Mouse (Mus musculus) cerebellum, adult 2 months (tissue): ENCODE results near the gene Gal. TPM values are rescaled to one million over a fixed set of nuclear protein-coding genes. Genes with fewer than 3 reads are reported as not detected.
A peak's percentile ranks its signal among the peaks of the same experiment; 100 is the strongest.

Experiments used
- DNase-seq, 2 experiments: peaks; one replicate each; pipeline ENCODE4 v3.0.0; 2021
- H3K27ac ChIP-seq: fragments of 200-500 bp; 2 replicates; pipeline ENCODE4 v1.5.1; 2012; ENCODE audit warnings: low read length, control low read depth, inconsistent platforms; ENCODE audit not compliant: insufficient read depth
- H3K27me3 ChIP-seq: fragments of 200-500 bp; 2 replicates; pipeline ENCODE4 v1.6.1; 2012; ENCODE audit warnings: inconsistent platforms, mild to moderate bottlenecking, low read length, moderate library complexity; ENCODE audit not compliant: control insufficient read depth, insufficient read depth
- H3K4me1 ChIP-seq: fragments of 200-500 bp; 2 replicates; pipeline ENCODE4 v1.6.1; 2011; ENCODE audit warnings: low read length; ENCODE audit not compliant: control insufficient read depth, insufficient read depth
- H3K4me3 ChIP-seq: fragments of 200-500 bp; replicated peaks from 2 replicates; pipeline ENCODE3; 2011; ENCODE audit warnings: mild to moderate bottlenecking, low read depth, low read length, control low read depth; ENCODE audit not compliant: insufficient read depth
- CTCF ChIP-seq: fragments of 200-500 bp; IDR thresholded peaks from 2 replicates; pipeline ENCODE4 v1.5.1; 2011; ENCODE audit warnings: low read depth, mild to moderate bottlenecking, control low read depth, low read length, moderate library complexity, borderline replicate concordance; ENCODE audit not compliant: insufficient read depth
- POLR2A ChIP-seq: fragments of 200-500 bp; IDR thresholded peaks from 2 replicates; pipeline ENCODE4 v1.6.1; 2011; ENCODE audit warnings: low read length, control low read depth, borderline replicate concordance; ENCODE audit not compliant: insufficient read depth
- WGBS: fragments of 180-500 bp; shearing (Covaris S2); methylation state at CpG from one replicate; pipeline ENCODE4 v1.1.7; 2018; 5-methylcytosine and 5-hydroxymethylcytosine counted together
- polyA plus RNA-seq: library from polyadenylated mRNA; depleted of rRNA; stranded (reverse); fragments of >200 nt; gene quantifications from 2 replicates; pipeline ENCODE4 v1.2.3, GENCODE M21; 2012

Gal gene
- polyA plus RNA-seq, 1 experiment: 6.7 TPM

DNA sequence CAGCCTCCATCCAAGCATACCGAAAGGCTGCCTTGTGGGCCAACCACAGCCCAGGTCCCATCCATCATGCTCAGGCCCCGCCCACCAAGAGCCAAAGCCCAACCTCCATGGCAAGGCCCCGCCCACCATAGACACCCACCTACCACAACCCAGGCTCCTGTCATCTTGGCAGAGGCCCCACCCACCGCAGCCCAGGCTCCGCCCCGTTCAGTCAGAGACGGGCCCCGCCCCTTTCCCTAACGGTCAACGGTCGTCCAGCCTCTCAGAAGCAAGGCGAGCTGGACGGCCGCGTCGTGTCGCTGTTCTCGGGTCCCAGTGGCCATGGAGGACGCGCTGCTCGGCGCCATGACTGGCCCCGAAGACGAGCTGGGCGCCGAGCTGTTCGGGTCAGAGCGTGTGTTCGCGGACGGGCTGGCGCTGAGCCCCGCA lies 25.7 kb downstream of the Gal start, which contains the start of gene Tesmin:
Gene Tesmin (plus strand): TSS at position 229 of the 429 bp plus-strand sequence.
- Histone ChIP-seq H3K27ac (no peak within 1 kb of the TSS), H3K27me3 (no peaks in the 10 kb centered on the region), H3K4me1 (no peaks in the 10 kb centered on the region), H3K4me3 (peak within 1 kb of the TSS; percentile 16)
- DNase-seq: peak; percentile 38 to 39
- 1% methylated on average over 33 of the region's 33 CpGs for WGBS
- TF ChIP-seq POLR2A (no peak), CTCF (0 out of 2 replicates have a peak, but pooled peaks have one; percentile 5)

- Histone ChIP-seq H3K27ac (no peak overlapping the region), H3K4me3 (no peak overlapping the region), H3K27me3 (no peaks in the 10 kb centered on the region), H3K4me1 (no peaks in the 10 kb centered on the region)
- TF ChIP-seq POLR2A (no peak), CTCF (no peak)
- no peak for DNase-seq
- WGBS: 71% methylated on average over 6 of the region's 6 CpGs
Observed at GRCm38 (mm10) chr19:3388061-3388460, 26.3 kb downstream of the Gal start.

- DNase-seq: no peak
- H3K27ac ChIP-seq: no peak overlapping the region
- H3K4me1 ChIP-seq: no peaks in the 10 kb centered on the region
- TF ChIP-seq POLR2A (no peak), CTCF (no peak)
- H3K4me3 ChIP-seq: no peak overlapping the region
- WGBS: 89% methylated on average over 3 of the region's 3 CpGs
- no peaks in the 10 kb centered on the region for H3K27me3 ChIP-seq
Observed at GRCm38 (mm10) chr19:3378614-3379013, 35.7 kb downstream of the Gal start.

DNA sequence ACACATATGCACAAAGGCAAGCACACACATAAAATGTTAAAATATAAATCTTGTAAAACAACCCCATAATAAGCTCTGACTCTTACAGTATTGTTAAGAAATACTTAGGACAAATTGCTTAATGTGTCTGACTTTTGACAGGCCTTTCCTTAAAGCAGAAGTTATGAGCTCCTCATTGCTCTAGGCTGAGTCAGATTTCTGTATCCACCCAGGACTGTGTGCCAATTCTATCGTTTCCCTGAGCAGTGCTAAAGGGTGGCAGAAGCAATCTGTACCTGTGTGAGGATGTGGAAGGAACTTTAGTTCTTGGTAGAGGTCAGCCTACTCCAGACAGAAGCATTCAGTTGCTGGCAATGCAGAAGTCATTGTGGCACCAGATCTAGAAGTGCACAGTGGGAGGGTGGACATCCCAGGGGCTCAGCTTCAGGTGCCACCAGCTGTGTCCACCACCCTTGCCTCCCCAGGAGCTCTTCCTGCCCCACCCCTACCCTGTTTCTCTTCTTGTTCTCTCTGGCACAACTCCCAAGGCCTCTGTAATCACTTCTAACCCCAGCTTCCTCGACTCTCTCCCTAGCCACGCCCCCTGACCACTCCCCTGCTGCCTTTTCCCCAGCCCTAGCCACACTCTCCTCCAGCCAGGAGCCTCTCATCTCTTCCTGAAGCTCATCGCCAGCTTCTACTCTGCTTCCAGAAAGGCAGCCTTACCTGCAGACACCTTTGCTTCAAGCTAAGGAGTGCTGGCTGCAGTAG lies 37.2 kb downstream of the Gal start:
- 30% methylated on average over 4 of the region's 4 CpGs for WGBS
- TF ChIP-seq CTCF (no peak), POLR2A (no peak)
- Histone ChIP-seq H3K4me3 (no peak overlapping the region), H3K27ac (no peak overlapping the region), H3K27me3 (no peaks in the 10 kb centered on the region), H3K4me1 (no peaks in the 10 kb centered on the region)
- no peak for DNase-seq

GRCm38 (mm10) chr19:3375945-3376495 lies 38.3 kb downstream of the Gal start:
- 39% methylated on average over 7 of the region's 7 CpGs for WGBS
- DNase-seq: no peak
- no peak overlapping the region for H3K4me3 ChIP-seq
- H3K27ac ChIP-seq: no peak overlapping the region
- TF ChIP-seq CTCF: no peak
- H3K27me3 ChIP-seq: no peaks in the 10 kb centered on the region
- H3K4me1 ChIP-seq: no peaks in the 10 kb centered on the region

GRCm38 (mm10) chr19:3374028-3374427 lies 40.3 kb downstream of the Gal start:
- no peak for DNase-seq
- Histone ChIP-seq H3K27ac (no peak overlapping the region), H3K27me3 (no peaks in the 10 kb centered on the region), H3K4me3 (no peak overlapping the region), H3K4me1 (no peaks in the 10 kb centered on the region)
- WGBS: 67% methylated on average over 2 of the region's 2 CpGs
- TF ChIP-seq POLR2A (no peak), CTCF (no peak)

- WGBS: 33% methylated on average over 12 of the region's 12 CpGs
Observed at GRCm38 (mm10) chr19:3373380-3373779, 41.0 kb downstream of the Gal start.

DNA sequence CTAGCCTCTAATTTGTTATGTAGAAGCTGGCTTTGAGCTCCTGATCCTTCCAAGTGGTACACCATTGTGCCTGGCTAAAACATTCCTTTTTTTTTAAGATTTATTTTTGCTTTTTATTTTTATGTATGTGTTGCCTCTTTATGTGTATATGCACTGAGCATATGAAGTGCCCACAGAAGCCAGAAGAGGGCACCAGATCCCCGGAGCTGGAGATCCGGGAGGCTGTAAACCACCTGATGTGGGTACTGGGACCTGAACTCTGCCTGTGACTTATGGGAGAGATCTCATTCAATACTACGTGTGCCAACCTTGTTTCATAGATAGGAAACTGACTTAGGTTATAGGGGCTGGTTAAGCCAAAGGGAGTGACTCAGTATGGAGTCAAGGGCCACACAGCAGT lies 46.1 kb downstream of the Gal start:
- no peak for TF ChIP-seq CTCF
- TF ChIP-seq POLR2A: no peak
- 89% methylated on average over 3 of the region's 3 CpGs for WGBS
- Histone ChIP-seq H3K27me3 (no peaks in the 10 kb centered on the region), H3K4me3 (no peak overlapping the region), H3K4me1 (no peaks in the 10 kb centered on the region), H3K27ac (no peak overlapping the region)
- no peak for DNase-seq

More at GRCm38 (mm10) chr19:3373380-3373779, 41.0 kb downstream of the Gal start:
- Histone ChIP-seq H3K27me3 (no peaks in the 10 kb centered on the region), H3K4me3 (no peak overlapping the region), H3K27ac (no peak overlapping the region), H3K4me1 (no peaks in the 10 kb centered on the region)
- TF ChIP-seq POLR2A (no peak), CTCF (no peak)
- no peak for DNase-seq

DNA sequence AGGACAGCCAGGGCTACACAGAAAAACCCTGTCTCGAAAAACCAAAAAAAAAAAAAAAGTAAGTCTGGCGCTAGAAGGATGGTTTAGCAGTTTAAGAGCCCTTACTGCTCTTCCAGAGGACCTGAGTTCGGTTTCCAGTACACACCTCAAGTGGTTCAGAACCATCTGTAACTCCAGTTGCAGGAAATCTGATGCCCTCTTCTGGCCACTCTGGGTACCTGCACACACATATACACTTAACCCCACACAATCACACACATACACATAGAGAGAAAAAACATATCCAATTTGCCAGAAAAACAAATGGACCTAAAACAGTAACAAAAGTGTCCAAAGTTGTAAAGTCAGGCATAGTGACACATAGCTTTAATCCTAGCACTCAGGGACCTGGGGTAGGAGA lies 49.3 kb downstream of the Gal start:
- no peak for TF ChIP-seq CTCF
- TF ChIP-seq POLR2A: no peak
- Histone ChIP-seq H3K4me1 (no peaks in the 10 kb centered on the region), H3K4me3 (no peak overlapping the region), H3K27ac (no peak overlapping the region), H3K27me3 (no peaks in the 10 kb centered on the region)
- 95% methylated on average over 3 of the region's 3 CpGs for WGBS
- no peak for DNase-seq
